Mouse (Mus musculus): ENCODE data around the gene Sox5.

DNA sequence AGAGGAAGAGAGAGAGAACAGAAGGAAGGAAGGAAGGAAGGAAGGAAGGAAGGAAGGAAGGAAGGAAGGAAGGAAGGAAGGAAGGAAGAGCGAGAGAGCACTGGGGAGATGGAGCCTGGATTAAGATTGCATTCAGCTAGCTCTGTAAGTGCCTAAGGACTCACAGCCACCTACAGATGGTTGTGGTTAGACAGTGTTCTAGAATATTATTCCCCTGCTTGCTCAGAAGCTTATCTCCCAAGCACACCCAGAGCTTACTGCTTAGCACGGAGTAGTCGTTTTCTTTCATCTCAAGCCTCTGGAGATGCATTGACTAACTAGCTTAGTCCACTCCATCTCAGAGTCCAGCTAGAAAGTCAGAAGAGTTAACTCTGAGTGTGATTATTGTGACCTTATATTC, 770.8 kb downstream of the Sox5 start:
- TF ChIP-seq CTCF (IDR thresholded peaks at IDR 0.05; ENCODE audit: extremely low read depth, insufficient read length, insufficient replicate concordance, low read depth, low read length) (no peak), POLR2A (IDR thresholded peaks at IDR 0.05; ENCODE audit: low read depth, low read length) (no peak)

Measured in small intestine, adult 2 months (tissue).